Mouse (Mus musculus) heart, postnatal 36 days (tissue): ENCODE measurements at regions not wholly inside any gene's neighbourhood (a gene's known extent, or its start where the extent isn't known, plus 50 kb on each side); places are given as distances from the start of the nearest gene placed in this dataset.

Experiments
- DNase-seq, 2 experiments: peaks; one replicate each; pipeline ENCODE4 v3.0.0; 2021 to 2022
- intact Hi-C: fragments of 180-260 bp; cut with DNase I; formaldehyde crosslinking; loops from one replicate; pipeline ENCODE4 v1.15.1; 2025

DNA sequence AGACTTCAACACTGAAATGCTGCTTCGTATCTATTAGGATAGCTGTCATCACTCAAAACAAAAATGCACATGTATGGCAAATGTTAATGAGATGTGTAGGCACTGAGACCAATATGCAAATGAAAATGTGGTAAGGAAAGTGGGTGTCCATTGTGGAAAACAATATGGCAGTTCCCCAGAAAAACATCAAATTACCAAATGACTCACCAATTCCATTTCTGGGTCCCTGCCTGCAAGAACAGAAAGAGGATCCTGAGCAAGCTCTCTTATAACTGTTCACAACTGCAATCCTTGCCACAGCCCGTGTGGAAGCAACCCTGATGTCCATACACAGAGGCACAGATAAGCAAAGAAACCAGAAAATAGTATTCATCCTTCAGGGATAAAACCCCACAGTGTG, 442.0 kb downstream of the Defb40 start:
- DNase-seq: no peak
- intact Hi-C loops: no loop called here

DNA sequence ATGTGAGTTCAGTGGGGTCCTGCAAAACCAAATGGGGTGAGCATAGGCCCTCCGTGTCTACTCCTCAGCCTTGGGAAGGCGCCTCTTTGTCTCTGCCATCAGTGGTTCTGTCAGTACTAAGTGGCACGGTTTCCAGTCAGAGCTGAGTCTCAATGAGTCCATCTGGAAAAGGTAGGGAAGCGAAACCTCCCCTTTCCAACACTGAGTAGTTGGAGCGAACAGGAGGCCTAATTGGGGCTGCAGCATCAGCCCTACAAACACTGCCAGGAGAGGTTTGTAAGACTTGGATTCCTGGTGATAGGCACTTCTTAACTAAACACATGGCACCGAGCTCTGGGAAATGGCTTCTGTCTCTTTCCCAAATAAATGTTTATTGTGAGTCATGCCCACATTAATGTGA, 449.9 kb downstream of the Defb40 start:
- DNase-seq: no peak
- intact Hi-C loops: no loop called here

DNA sequence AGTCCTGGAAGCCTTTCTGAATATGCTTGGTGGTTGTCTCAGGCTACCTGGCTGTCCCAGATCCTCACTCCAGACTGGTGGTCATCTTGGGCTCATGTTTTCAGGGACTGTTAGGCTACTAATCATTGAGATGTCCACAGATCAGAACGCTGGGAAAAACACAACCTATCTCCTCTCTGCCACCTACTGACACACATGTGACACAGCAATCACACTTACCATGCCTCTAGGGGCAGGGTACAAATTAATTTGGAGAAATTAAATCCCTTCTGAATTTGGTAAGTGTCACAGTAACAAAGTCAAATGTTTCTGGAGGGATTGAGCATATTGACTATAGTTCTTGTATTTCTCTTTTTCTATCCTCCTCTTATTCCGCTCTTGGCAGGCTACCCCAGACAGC, 465.6 kb downstream of the Defb40 start:
- intact Hi-C loops: no loop called here

DNA sequence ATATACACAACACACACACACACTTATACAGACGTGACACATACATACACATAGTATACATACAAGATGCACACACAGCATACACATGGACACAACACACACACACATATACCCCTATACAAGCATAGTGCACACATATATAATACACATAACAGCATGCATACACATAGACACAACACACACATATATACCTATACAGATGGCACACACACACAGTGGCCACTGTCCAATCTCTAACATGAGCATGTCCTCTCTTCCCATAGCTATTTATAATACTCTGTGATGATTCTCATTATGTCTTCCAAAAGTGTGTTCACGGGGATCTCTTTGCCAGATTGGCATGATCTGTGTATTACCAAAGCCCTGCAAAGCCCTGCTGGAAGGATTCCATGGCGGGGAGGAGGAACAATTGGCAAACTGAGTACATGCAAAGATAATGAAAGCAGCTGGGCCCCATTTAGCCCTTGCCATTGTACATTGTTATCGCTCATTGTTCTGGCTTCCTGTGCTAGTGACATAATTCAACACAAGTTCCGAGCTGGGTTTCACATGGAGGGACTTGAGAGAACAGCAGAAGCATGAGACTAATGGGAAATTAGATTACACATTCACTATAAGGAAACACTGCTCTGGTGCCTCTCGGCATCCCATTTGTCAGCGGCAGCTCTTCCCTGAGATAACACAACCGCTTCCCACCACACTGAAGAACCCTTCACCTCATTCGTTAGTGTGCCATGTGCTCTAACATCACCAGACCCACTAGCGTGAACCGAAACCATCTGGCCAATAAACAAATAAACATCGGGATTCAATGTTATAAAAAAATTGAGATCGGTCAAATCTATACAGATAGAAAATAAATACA, 471.7 kb downstream of the Defb40 start:
- intact Hi-C loops: no loop called here
- no peak for DNase-seq

More for the DNA sequence above, 465.6 kb downstream of the Defb40 start:
- DNase-seq: no peak

GRCm38 (mm10) chr8:18490620-18491019, 487.4 kb downstream of the Defb40 start:
- intact Hi-C loops: no loop called here
- no peak for DNase-seq

DNA sequence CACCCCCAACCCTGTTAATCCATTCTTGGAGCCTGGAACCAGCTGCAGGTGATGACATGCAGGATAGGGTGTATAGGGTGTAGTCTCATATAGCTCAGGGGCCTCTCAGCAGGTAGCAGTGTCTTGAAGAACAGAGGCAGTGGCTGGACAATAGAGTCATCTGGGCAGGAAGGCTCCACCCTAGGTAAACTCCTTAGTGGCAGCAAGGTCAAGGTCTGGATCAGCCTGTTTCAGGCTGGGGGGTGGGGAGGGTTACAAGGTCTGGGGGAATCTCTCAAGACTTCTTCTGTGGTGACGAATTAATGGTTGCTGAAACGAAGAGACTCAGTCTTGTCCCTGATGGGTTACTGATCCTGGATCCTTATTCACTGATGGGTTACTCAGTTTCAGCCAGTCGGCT, 498.0 kb downstream of the Defb40 start:
- intact Hi-C loops: no loop called here
- no peak for DNase-seq

DNA sequence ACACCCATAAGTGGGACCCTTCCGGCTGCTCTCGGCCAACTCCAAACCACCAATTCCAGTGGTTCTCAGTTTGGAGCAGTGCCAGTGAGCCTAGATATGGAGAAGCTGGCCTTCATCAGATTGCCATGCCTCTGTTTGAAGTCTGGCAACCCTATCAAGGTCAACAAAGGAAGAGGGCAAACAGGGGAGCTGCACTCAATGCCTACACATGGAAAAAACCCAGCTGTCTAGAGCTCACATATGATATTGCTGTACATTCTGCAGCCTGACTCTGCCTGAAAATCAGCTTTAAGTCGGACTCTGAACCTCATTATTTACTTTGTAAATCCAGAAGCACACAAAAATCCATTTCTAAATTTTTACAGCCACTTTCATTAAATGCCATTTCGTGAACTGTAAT, 499.9 kb downstream of the Defb40 start:
- intact Hi-C loops: no loop called here
- DNase-seq: no peak

GRCm38 (mm10) chr8:18467511-18467910, 510.5 kb downstream of the Defb40 start:
- intact Hi-C loops: loop anchor here (10.0 kb wide), 1 partner anchor 97 kb away; no protein-coding TSS in a partner anchor
- no peak for DNase-seq

- intact Hi-C loops: loop anchor here (10.0 kb wide), 1 partner anchor 104 kb away; no protein-coding TSS in a partner anchor
- DNase-seq: no peak
Observed at GRCm38 (mm10) chr8:18460609-18461008, 517.4 kb downstream of the Defb40 start.

DNA sequence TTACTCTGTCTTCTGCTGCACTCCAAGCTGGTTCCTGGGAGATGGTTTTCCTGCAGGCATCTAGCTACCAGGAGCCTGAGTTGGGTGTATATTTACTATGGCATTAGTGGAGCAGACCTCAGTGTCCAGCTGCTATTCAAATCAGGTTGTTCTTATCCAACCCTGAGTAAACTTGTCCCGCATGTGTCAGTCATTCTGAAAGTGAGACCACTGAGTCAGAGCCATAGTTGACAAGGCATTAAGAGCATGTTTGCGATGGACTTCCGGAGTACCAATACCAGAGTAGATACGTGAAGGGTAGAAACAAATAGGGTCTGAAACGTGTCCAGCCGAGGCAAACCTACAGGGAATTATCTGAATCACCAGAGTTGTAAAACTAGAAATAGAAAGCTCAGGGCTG, 520.6 kb downstream of the Defb40 start:
- no peak for DNase-seq
- intact Hi-C loops: no loop called here

GRCm38 (mm10) chr8:18449015-18449414, 529.0 kb downstream of the Defb40 start:
- DNase-seq: no peak
- intact Hi-C loops: no loop called here

- no peak for DNase-seq
- intact Hi-C loops: no loop called here
Observed at GRCm38 (mm10) chr8:18442212-18442611, 535.8 kb downstream of the Defb40 start.

- intact Hi-C loops: no loop called here
Observed at GRCm38 (mm10) chr8:18422846-18423245, 555.2 kb downstream of the Defb40 start.

GRCm38 (mm10) chr8:18412470-18412869, 565.6 kb downstream of the Defb40 start:
- intact Hi-C loops: no loop called here
- no peak for DNase-seq

More at GRCm38 (mm10) chr8:18422846-18423245, 555.2 kb downstream of the Defb40 start:
- DNase-seq: no peak

- intact Hi-C loops: no loop called here
Observed at GRCm38 (mm10) chr8:18406446-18406845, 571.6 kb downstream of the Defb40 start.

GRCm38 (mm10) chr8:18388353-18388752, 589.7 kb downstream of the Defb40 start:
- no peak for DNase-seq
- intact Hi-C loops: no loop called here

More at GRCm38 (mm10) chr8:18406446-18406845, 571.6 kb downstream of the Defb40 start:
- no peak for DNase-seq

DNA sequence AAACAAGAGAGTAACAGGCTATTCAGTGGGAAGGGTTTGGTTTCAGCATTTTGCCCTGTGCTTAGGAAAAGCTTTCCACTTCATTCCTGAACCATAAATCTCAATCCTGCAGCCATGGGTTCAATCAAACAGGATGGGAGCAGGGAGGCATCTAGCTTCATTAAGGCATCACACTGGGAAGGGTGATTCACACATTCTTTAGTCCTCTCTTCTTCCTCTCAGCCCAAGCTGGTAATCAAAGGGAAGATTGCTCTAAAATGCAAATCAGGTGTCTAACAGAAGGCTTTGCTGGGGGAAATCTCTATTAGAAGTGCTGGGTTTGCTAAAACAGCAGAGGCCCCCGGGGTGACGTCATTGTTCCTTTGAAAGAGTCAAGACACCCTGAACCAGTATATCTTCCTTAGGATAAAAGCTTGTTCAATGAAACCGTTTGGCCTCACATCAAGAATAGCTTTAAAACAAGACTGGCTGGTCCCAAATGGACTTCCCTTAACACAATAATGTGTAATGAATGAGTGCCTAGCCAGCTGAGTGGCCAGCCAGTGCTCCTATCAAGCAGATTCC, 596.4 kb downstream of the Defb40 start:
- intact Hi-C loops: no loop called here

GRCm38 (mm10) chr8:18348716-18349115, 629.3 kb downstream of the Defb40 start:
- intact Hi-C loops: loop anchor here (5.0 kb wide), 1 partner anchor 291 kb away; no protein-coding TSS in a partner anchor
- DNase-seq: no peak

More for the DNA sequence above, 596.4 kb downstream of the Defb40 start:
- DNase-seq: no peak

DNA sequence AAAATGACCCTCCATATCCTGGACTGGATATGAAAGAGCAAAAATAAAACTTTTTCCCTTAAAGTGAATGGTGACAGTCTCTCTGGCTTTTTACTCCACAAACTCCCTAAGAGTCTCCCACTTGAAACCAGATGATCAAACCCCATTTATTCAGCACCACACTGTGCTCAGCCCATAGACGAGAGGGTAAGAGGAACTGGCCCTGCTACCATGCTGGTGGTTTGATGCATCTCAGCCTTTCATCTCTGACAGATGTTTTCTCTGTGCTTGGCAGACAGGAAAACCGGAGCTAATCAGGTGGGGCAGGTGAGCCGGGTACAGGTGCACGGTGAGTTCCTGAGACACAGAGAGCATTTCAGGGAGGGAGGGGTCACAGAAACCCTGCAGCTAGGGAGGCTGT, 631.8 kb downstream of the Defb40 start:
- intact Hi-C loops: loop anchor here (5.0 kb wide), 1 partner anchor 289 kb away; no protein-coding TSS in a partner anchor
- no peak for DNase-seq

- intact Hi-C loops: loop anchor here (5.0 kb wide), 1 partner anchor 288 kb away; no protein-coding TSS in a partner anchor
- DNase-seq: peak in 1 of 2 experiments; percentile 10
Observed at GRCm38 (mm10) chr8:18345322-18345721, 632.7 kb downstream of the Defb40 start.

- DNase-seq: no peak
- intact Hi-C loops: loop anchor here (5.0 kb wide), 1 partner anchor 288 kb away; no protein-coding TSS in a partner anchor
Observed at GRCm38 (mm10) chr8:18344838-18345237, 633.2 kb downstream of the Defb40 start.

- DNase-seq: no peak
- intact Hi-C loops: no loop called here
Observed at GRCm38 (mm10) chr8:18335576-18335975, 642.5 kb downstream of the Defb40 start.
